Mouse (Mus musculus) CH12.LX (cell line): ENCODE measurements around the gene Gm10271.

ENCODE experiments used
- CTCF ChIP-seq, 2 experiments: IDR thresholded peaks in 1 of 2; conservative IDR thresholded peaks in 1 of 2; 2 replicates each; pipeline ENCODE4 v1.5.1; 2011 to 2012; ENCODE audit warnings: low read depth in 2 of 2, low read length in 2 of 2, improper control_type of control experiment in 1 of 2, inconsistent platforms in 1 of 2, mild to moderate bottlenecking in 1 of 2, moderate library complexity in 1 of 2
- EP300 ChIP-seq: IDR thresholded peaks from 2 replicates; pipeline ENCODE4 v1.6.1; 2011; ENCODE audit warnings: low read length, improper control_type of control experiment
- HCFC1 ChIP-seq: IDR thresholded peaks from 2 replicates; pipeline ENCODE4 v1.6.1; 2012; ENCODE audit warnings: low read depth, mild to moderate bottlenecking, inconsistent platforms, low read length, improper control_type of control experiment

DNA sequence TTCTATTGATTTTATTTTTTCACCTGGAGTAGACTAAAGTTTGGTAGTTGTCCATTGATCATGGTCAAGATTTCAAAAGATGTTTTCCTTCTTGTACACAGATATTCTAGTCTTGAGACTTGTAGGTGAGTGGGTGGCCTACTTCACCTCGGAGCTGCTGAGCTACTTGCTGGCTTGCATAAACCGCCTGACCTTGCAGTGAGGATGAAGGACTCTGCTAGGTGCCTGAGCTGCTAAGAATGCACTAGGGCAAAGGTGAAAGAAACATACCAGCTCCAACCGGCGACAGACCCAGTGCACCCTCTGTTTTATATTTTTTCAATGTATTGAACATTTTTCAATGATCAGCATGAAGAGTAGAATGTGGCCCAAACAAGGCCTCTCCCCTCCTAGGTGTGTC lies 7.9 kb upstream of the Gm10271 start:
- no peak for TF ChIP-seq EP300
- no peak for TF ChIP-seq CTCF (conservative IDR thresholded peaks at IDR 0.05 in 1 of 2, IDR thresholded peaks at IDR 0.05 in 1 of 2; ENCODE audit: low read depth in 2 of 2, low read length in 2 of 2)
- no peak for TF ChIP-seq HCFC1
